Mouse (Mus musculus) gastrocnemius, postnatal 10 days (tissue): ENCODE results near the gene Tent5c. TPM values are rescaled to one million over a fixed set of nuclear protein-coding genes. Genes with fewer than 3 reads are reported as not detected.

ENCODE experiments used
- total RNA-seq, 2 experiments: library from RNA; stranded (reverse); gene quantifications; 2 replicates each; pipeline ENCODE4 v1.2.3; 2021

Gene Tent5c
- total RNA-seq, 2 experiments from 2014 or later: 6.0 to 8.8 TPM

Other genes with a start within 250 kb of the Tent5c start
- 10 to 100 TPM; 45.5 to 52.2 TPM for gene Man1a2, start 196.2 kb upstream of the Tent5c start, total RNA-seq